Mouse (Mus musculus): ENCODE results near the gene Osbpl5. TPM values are rescaled to one million over a fixed set of nuclear protein-coding genes. Genes with fewer than 3 reads are reported as not detected.
"Not testable (repeated sequence)": the region's sequence is repeated elsewhere in the genome, so short reads cannot be mapped to it uniquely, and the experiment has no call there.

The Osbpl5 gene
- polyA plus RNA-seq, 1 experiment from 2014 or later = 13.0 TPM

GRCm38 (mm10) chr7:143649034-143649768 lies 107.6 kb downstream of the Osbpl5 start, which contains the start of gene Tnfrsf22:
Gene Tnfrsf22, minus strand, starts transcription at chr7:143649661.
- no peaks in the 10 kb centered on the region for H3K9me3 ChIP-seq (ENCODE audit: control insufficient read depth, low read length)
- H3K36me3 ChIP-seq (ENCODE audit: control insufficient read depth, insufficient read depth, low read length) = no peaks in the 10 kb centered on the region
- WGBS = 2% methylated on average over 39 of the region's 39 CpGs
- no peaks in the 10 kb centered on the region for H3K4me1 ChIP-seq (ENCODE audit: control insufficient read depth, insufficient read depth, low read length)
- H3K27ac ChIP-seq (ENCODE audit: low read depth, low read length) = no peak within 1 kb of the TSS
- peak within 1 kb of the TSS; percentile 77 for H3K9ac ChIP-seq (ENCODE audit: low read length)
- DNase-seq (ENCODE audit: low spot score, missing footprints) = peak; percentile 97
- peak within 1 kb of the TSS; percentile 64 for H3K4me3 ChIP-seq (ENCODE audit: low read depth, low read length)
- H3K27me3 ChIP-seq (ENCODE audit: control insufficient read depth, insufficient read depth, low read length) = no peaks in the 10 kb centered on the region
- H3K4me2 ChIP-seq = peak within 1 kb of the TSS; percentile 75
- peak; percentile 96 for ATAC-seq (ENCODE audit: low FRiP score)

GRCm38 (mm10) chr7:143643949-143644348 lies 112.8 kb downstream of the Osbpl5 start:
- H3K4me3 ChIP-seq (ENCODE audit: low read depth, low read length); H3K27ac ChIP-seq (ENCODE audit: low read depth, low read length); H3K27me3 ChIP-seq (ENCODE audit: control insufficient read depth, insufficient read depth, low read length); DNase-seq (ENCODE audit: low spot score, missing footprints); H3K4me2 ChIP-seq; H3K36me3 ChIP-seq (ENCODE audit: control insufficient read depth, insufficient read depth, low read length); H3K4me1 ChIP-seq (ENCODE audit: control insufficient read depth, insufficient read depth, low read length); ATAC-seq (ENCODE audit: low FRiP score); H3K9ac ChIP-seq (ENCODE audit: low read length); H3K9me3 ChIP-seq (ENCODE audit: control insufficient read depth, low read length): not testable (repeated sequence)
- 93% methylated on average over 2 of the region's 2 CpGs for WGBS

Small RNA genes within 50 kb of the gene (microRNA-seq; reads per million reads assigned to microRNA genes)
- gene Gm22064 = not detected

Other genes starting within 250 kb of the Osbpl5 start
- 190 and 194 TPM in 2 replicates for gene Nap1l4, start 207.9 kb downstream of the Osbpl5 start, polyA plus RNA-seq (2014; fragmentation: Nextera tagmentation; extraction: Ambion mirVana)
- 68.9 and 75.7 TPM in 2 replicates for gene Cars, start 156.9 kb downstream of the Osbpl5 start, polyA plus RNA-seq (2014; fragmentation: Nextera tagmentation; extraction: Ambion mirVana)
- gene Tnfrsf26, start 128.3 kb downstream of the Osbpl5 start, polyA plus RNA-seq (2014; fragmentation: Nextera tagmentation; extraction: Ambion mirVana) = 0.19 and 0.44 TPM in 2 replicates
- 8.0 and 9.5 TPM in 2 replicates for gene Tnfrsf22, start 107.3 kb downstream of the Osbpl5 start, polyA plus RNA-seq (2014; fragmentation: Nextera tagmentation; extraction: Ambion mirVana)
- 0.29 and 0.44 TPM in 2 replicates for gene Tnfrsf23, start 71.1 kb downstream of the Osbpl5 start, polyA plus RNA-seq (2014; fragmentation: Nextera tagmentation; extraction: Ambion mirVana)
- not detected in 2 replicates for gene Mrgprg, start 10.0 kb upstream of the Osbpl5 start, polyA plus RNA-seq (2014; fragmentation: Nextera tagmentation; extraction: Ambion mirVana)
- gene Mrgpre, start 27.5 kb upstream of the Osbpl5 start, polyA plus RNA-seq (2014; fragmentation: Nextera tagmentation; extraction: Ambion mirVana) = 2.7 and 3.7 TPM in 2 replicates
- gene Nadsyn1, start 65.9 kb upstream of the Osbpl5 start, polyA plus RNA-seq (2014; fragmentation: Nextera tagmentation; extraction: Ambion mirVana) = 7.9 and 8.3 TPM in 2 replicates
- 88.7 and 89.8 TPM in 2 replicates for gene Dhcr7, start 66.2 kb upstream of the Osbpl5 start, polyA plus RNA-seq (2014; fragmentation: Nextera tagmentation; extraction: Ambion mirVana)
- gene Gm498, start 109.9 kb upstream of the Osbpl5 start, polyA plus RNA-seq (2014; fragmentation: Nextera tagmentation; extraction: Ambion mirVana) = not detected in 2 replicates
- gene Shank2, start 244.9 kb upstream of the Osbpl5 start, polyA plus RNA-seq (2014; fragmentation: Nextera tagmentation; extraction: Ambion mirVana) = 2.2 and 2.5 TPM in 2 replicates

All from midbrain, embryonic 11.5 days (tissue).